Mouse (Mus musculus) thymus, adult 2 months (tissue): Measurements from ENCODE around the gene Gm34302.
"Not testable (repeated sequence)": the region's sequence is repeated elsewhere in the genome, so short reads cannot be mapped to it uniquely, and the experiment has no call there.

ENCODE experiments used
- CTCF ChIP-seq: fragments of 200-500 bp; IDR thresholded peaks from 2 replicates; pipeline ENCODE4 v1.5.1; 2012; ENCODE audit warnings: mild to moderate bottlenecking, control low read depth, low read length, moderate library complexity, borderline replicate concordance; ENCODE audit not compliant: control insufficient read depth, poor library complexity, insufficient read depth; ENCODE audit errors: extremely low read depth
- POLR2A ChIP-seq: fragments of 200-500 bp; IDR thresholded peaks from 2 replicates; pipeline ENCODE4 v1.6.1; 2012; ENCODE audit warnings: mild to moderate bottlenecking, low read length, control low read depth, moderate library complexity; ENCODE audit not compliant: control insufficient read depth, poor library complexity, insufficient read depth; ENCODE audit errors: extremely low read depth

GRCm38 (mm10) chr3:63516279-63516678, 32.6 kb upstream of the Gm34302 start:
- TF ChIP-seq POLR2A, CTCF: not testable (repeated sequence)
